Mouse (Mus musculus): ENCODE data around the gene Ppig.

The Ppig gene

GRCm38 (mm10) chr2:69763340-69763739 is 41.0 kb downstream of the Ppig start:
- no peak for DNase-seq (ENCODE audit: low spot score)

- DNase-seq (ENCODE audit: low spot score) = no peak
Observed at GRCm38 (mm10) chr2:69764716-69765115, 42.4 kb downstream of the Ppig start.

- no peak for DNase-seq (ENCODE audit: low spot score)
Observed at GRCm38 (mm10) chr2:69773331-69773730, 51.0 kb downstream of the Ppig start.

GRCm38 (mm10) chr2:69777985-69778835 is 55.9 kb downstream of the Ppig start:
- no peak for DNase-seq (ENCODE audit: low spot score)

GRCm38 (mm10) chr2:69778836-69779177 is 56.5 kb downstream of the Ppig start:
- DNase-seq (ENCODE audit: low spot score) = no peak

GRCm38 (mm10) chr2:69788974-69789373 is 66.6 kb downstream of the Ppig start:
- no peak for DNase-seq (ENCODE audit: low spot score)

GRCm38 (mm10) chr2:69789429-69790069 is 67.2 kb downstream of the Ppig start, which contains the start of the genes Ccdc173 and Phospho2:
Gene Ccdc173 (minus strand): TSS chr2:69789575.
Gene Phospho2 (plus strand): TSS chr2:69789623.
- peak; percentile 97 for DNase-seq (ENCODE audit: low spot score)

- DNase-seq (ENCODE audit: low spot score) = peak; percentile 41
Observed at GRCm38 (mm10) chr2:69790285-69790684, 67.9 kb downstream of the Ppig start.

- DNase-seq (ENCODE audit: low spot score) = no peak
Observed at GRCm38 (mm10) chr2:69790722-69791121, 68.4 kb downstream of the Ppig start.

- no peak for DNase-seq (ENCODE audit: low spot score)
Observed at GRCm38 (mm10) chr2:69802911-69803312, 80.6 kb downstream of the Ppig start.

Data from urinary bladder, postnatal 10 days (tissue).